Mouse (Mus musculus): Measurements from ENCODE around the gene Olfr820. TPM values are rescaled to one million over a fixed set of nuclear protein-coding genes. Genes with fewer than 3 reads are reported as not detected.
"Not testable (repeated sequence)": the region's sequence is repeated elsewhere in the genome, so short reads cannot be mapped to it uniquely, and the experiment has no call there.

The Olfr820 gene
- polyA plus RNA-seq, 2 experiments, result not detected

DNA sequence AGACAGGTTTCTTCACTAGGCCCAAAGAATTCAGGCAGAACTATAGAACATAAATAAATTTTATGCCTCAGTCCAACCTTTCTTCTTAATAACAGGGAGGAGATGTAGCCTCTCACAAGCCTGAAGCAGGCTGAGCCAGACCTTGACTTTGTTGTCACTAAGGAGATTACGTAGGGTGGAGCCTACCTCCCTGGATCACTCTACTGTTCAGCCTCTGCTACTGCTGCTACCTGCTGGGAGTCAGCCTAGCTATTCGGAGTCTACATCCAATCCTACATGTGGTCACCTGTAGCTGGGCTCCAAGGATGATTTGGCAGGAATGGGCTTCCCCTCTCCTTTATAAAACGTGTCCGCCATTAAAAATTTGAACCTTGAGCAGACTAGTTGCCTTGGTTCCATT is 7.1 kb upstream of the Olfr820 start:
- ATAC-seq (ENCODE audit: insufficient read depth); H3K4me1 ChIP-seq (replicated peaks; ENCODE audit: control insufficient read depth in 2 of 2, insufficient read depth in 2 of 2, low read length in 1 of 2): not testable (repeated sequence)
- WGBS (ENCODE audit: insufficient replicate concordance), result 63% methylated on average over 4 of the region's 4 CpGs

DNA sequence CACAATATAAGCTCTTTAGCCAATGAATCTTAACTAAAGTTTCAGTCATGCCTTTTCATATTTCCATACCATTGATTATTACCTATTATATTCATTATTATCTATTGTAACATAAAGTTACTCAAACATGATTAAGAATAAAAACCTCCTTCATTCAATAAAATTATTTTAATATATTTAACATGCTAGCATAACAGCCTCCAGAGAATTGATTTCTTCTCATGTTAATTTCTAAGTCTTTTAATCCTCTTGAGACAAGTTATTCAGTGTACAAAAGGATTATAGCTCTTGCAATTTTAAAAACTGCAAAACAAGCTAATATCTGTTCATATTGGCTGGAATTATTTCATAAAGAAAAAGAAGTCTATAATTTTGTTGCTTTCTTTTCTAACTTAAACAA is 17.6 kb downstream of the Olfr820 start, which contains the start of gene Olfr821:
Gene Olfr821 (plus strand): TSS at position 301 of the 400 bp plus-strand sequence.
- no peak within 1 kb of the TSS for H3K27ac ChIP-seq
- no peak within 1 kb of the TSS for H3K4me3 ChIP-seq (ENCODE audit: insufficient read depth in 1 of 2, low read depth in 2 of 2, low read length in 2 of 2)
- ATAC-seq (ENCODE audit: insufficient read depth), result no peak
- H3K9me3 ChIP-seq (ENCODE audit: control insufficient read depth, low read length), result no peaks in the 10 kb centered on the region
- DNase-seq (ENCODE audit: low read depth in 3 of 3, low spot score in 3 of 3), result no peak
- no peaks in the 10 kb centered on the region for H3K27me3 ChIP-seq (ENCODE audit: control insufficient read depth, insufficient read depth, low read length)
- H3K4me2 ChIP-seq (ENCODE audit: low read depth), result no peak within 1 kb of the TSS
- no peaks in the 10 kb centered on the region for H3K36me3 ChIP-seq (replicated peaks; ENCODE audit: control insufficient read depth, insufficient read depth, low read depth)
- H3K9ac ChIP-seq (replicated peaks), result no peak within 1 kb of the TSS
- no peak for TF ChIP-seq CTCF (IDR thresholded peaks at IDR 0.05; ENCODE audit: low read depth)
- TF ChIP-seq EP300 (IDR thresholded peaks at IDR 0.05; ENCODE audit: low read depth), result no peak
- no peaks in the 10 kb centered on the region for H3K4me1 ChIP-seq (replicated peaks; ENCODE audit: control insufficient read depth in 2 of 2, insufficient read depth in 2 of 2, low read length in 1 of 2)

More for the DNA sequence above, 7.1 kb upstream of the Olfr820 start:
- not testable (repeated sequence) for H3K27ac ChIP-seq; H3K9ac ChIP-seq (replicated peaks); DNase-seq (ENCODE audit: low read depth in 3 of 3, low spot score in 3 of 3); H3K9me3 ChIP-seq (ENCODE audit: control insufficient read depth, low read length); H3K4me2 ChIP-seq (ENCODE audit: low read depth); H3K4me3 ChIP-seq (ENCODE audit: insufficient read depth in 1 of 2, low read depth in 2 of 2, low read length in 2 of 2); H3K27me3 ChIP-seq (ENCODE audit: control insufficient read depth, insufficient read depth, low read length); H3K36me3 ChIP-seq (replicated peaks; ENCODE audit: control insufficient read depth, insufficient read depth, low read depth)

DNA sequence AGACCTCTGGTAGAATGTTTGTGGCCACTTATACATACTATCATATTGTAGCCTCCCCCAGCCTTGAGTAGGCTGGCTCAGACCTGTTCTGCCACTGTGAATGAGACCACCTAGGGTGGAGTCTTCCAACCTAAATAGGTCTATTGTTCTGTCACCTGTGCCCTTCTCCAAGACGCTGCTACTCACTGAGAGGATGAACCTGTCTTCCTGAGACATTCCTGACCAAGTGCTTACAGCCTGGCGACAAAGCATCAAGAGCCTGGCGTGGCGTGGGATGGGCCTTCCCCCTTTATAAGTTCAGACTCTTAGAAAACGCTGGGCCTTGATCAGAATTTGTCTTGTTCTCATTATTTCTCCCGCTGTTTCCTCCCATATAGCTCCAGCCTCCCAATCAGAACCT is 24.7 kb downstream of the Olfr820 start:
- no peaks in the 10 kb centered on the region for H3K4me1 ChIP-seq (replicated peaks; ENCODE audit: control insufficient read depth in 2 of 2, insufficient read depth in 2 of 2, low read length in 1 of 2)
- TF ChIP-seq EP300 (IDR thresholded peaks at IDR 0.05; ENCODE audit: low read depth), result no peak
- TF ChIP-seq CTCF (IDR thresholded peaks at IDR 0.05; ENCODE audit: low read depth), result no peak
- H3K4me2 ChIP-seq (ENCODE audit: low read depth), result no peak overlapping the region
- no peak for ATAC-seq (ENCODE audit: insufficient read depth)
- no peak for DNase-seq (ENCODE audit: low read depth in 3 of 3, low spot score in 3 of 3)
- H3K27ac ChIP-seq, result no peak overlapping the region
- H3K9ac ChIP-seq (replicated peaks), result no peak overlapping the region
- H3K4me3 ChIP-seq (ENCODE audit: insufficient read depth in 1 of 2, low read depth in 2 of 2, low read length in 2 of 2), result no peak overlapping the region
- no peaks in the 10 kb centered on the region for H3K27me3 ChIP-seq (ENCODE audit: control insufficient read depth, insufficient read depth, low read length)
- H3K36me3 ChIP-seq (replicated peaks; ENCODE audit: control insufficient read depth, insufficient read depth, low read depth), result no peaks in the 10 kb centered on the region
- H3K9me3 ChIP-seq (ENCODE audit: control insufficient read depth, low read length), result no peaks in the 10 kb centered on the region
- 50% methylated on average over 6 of the region's 6 CpGs for WGBS (ENCODE audit: insufficient replicate concordance)

Other genes starting within 250 kb of the Olfr820 start
- not detected in 2 replicates for gene Olfr808, start 247.1 kb upstream of the Olfr820 start, polyA plus RNA-seq (2012; rRNA removed)
- not detected in 2 replicates for gene Olfr808, start 247.1 kb upstream of the Olfr820 start, polyA plus RNA-seq (2014; fragmentation: Nextera tagmentation; extraction: Ambion mirVana)
- gene Olfr809, start 238.0 kb upstream of the Olfr820 start, polyA plus RNA-seq (2012; rRNA removed), result not detected in 2 replicates
- gene Olfr809, start 238.0 kb upstream of the Olfr820 start, polyA plus RNA-seq (2014; fragmentation: Nextera tagmentation; extraction: Ambion mirVana), result not detected in 2 replicates
- gene Olfr810, start 217.7 kb upstream of the Olfr820 start, polyA plus RNA-seq (2012; rRNA removed), result not detected in 2 replicates
- gene Olfr810, start 217.7 kb upstream of the Olfr820 start, polyA plus RNA-seq (2014; fragmentation: Nextera tagmentation; extraction: Ambion mirVana), result not detected in 2 replicates
- not detected in 2 replicates for gene Olfr811, start 208.2 kb upstream of the Olfr820 start, polyA plus RNA-seq (2012; rRNA removed)
- not detected in 2 replicates for gene Olfr811, start 208.2 kb upstream of the Olfr820 start, polyA plus RNA-seq (2014; fragmentation: Nextera tagmentation; extraction: Ambion mirVana)
- gene Olfr812, start 166.5 kb upstream of the Olfr820 start, polyA plus RNA-seq (2012; rRNA removed), result not detected in 2 replicates
- not detected in 2 replicates for gene Olfr812, start 166.5 kb upstream of the Olfr820 start, polyA plus RNA-seq (2014; fragmentation: Nextera tagmentation; extraction: Ambion mirVana)
- gene Olfr813, start 157.3 kb upstream of the Olfr820 start, polyA plus RNA-seq (2012; rRNA removed), result not detected in 2 replicates
- not detected in 2 replicates for gene Olfr813, start 157.3 kb upstream of the Olfr820 start, polyA plus RNA-seq (2014; fragmentation: Nextera tagmentation; extraction: Ambion mirVana)
- gene Olfr814, start 132.8 kb upstream of the Olfr820 start, polyA plus RNA-seq (2012; rRNA removed), result not detected in 2 replicates
- gene Olfr814, start 132.8 kb upstream of the Olfr820 start, polyA plus RNA-seq (2014; fragmentation: Nextera tagmentation; extraction: Ambion mirVana), result not detected in 2 replicates
- not detected in 2 replicates for gene Olfr815, start 106.8 kb upstream of the Olfr820 start, polyA plus RNA-seq (2012; rRNA removed)
- not detected in 2 replicates for gene Olfr815, start 106.8 kb upstream of the Olfr820 start, polyA plus RNA-seq (2014; fragmentation: Nextera tagmentation; extraction: Ambion mirVana)
- not detected in 2 replicates for gene Olfr816, start 97.0 kb upstream of the Olfr820 start, polyA plus RNA-seq (2012; rRNA removed)
- gene Olfr816, start 97.0 kb upstream of the Olfr820 start, polyA plus RNA-seq (2014; fragmentation: Nextera tagmentation; extraction: Ambion mirVana), result not detected in 2 replicates
- gene Olfr818, start 63.5 kb upstream of the Olfr820 start, polyA plus RNA-seq (2012; rRNA removed), result not detected in 2 replicates
- gene Olfr818, start 63.5 kb upstream of the Olfr820 start, polyA plus RNA-seq (2014; fragmentation: Nextera tagmentation; extraction: Ambion mirVana), result not detected in 2 replicates
- not detected in 2 replicates for gene Olfr819, start 45.4 kb upstream of the Olfr820 start, polyA plus RNA-seq (2012; rRNA removed)
- gene Olfr819, start 45.4 kb upstream of the Olfr820 start, polyA plus RNA-seq (2014; fragmentation: Nextera tagmentation; extraction: Ambion mirVana), result not detected in 2 replicates
- not detected in 2 replicates for gene Olfr247, start 36.5 kb upstream of the Olfr820 start, polyA plus RNA-seq (2012; rRNA removed)
- not detected in 2 replicates for gene Olfr247, start 36.5 kb upstream of the Olfr820 start, polyA plus RNA-seq (2014; fragmentation: Nextera tagmentation; extraction: Ambion mirVana)
- not detected in 2 replicates for gene Gm10310, start 27.6 kb upstream of the Olfr820 start, polyA plus RNA-seq (2012; rRNA removed)
- not detected in 2 replicates for gene Gm10310, start 27.6 kb upstream of the Olfr820 start, polyA plus RNA-seq (2014; fragmentation: Nextera tagmentation; extraction: Ambion mirVana)
- gene Olfr821, start 17.7 kb downstream of the Olfr820 start, polyA plus RNA-seq (2012; rRNA removed), result not detected in 2 replicates
- not detected in 2 replicates for gene Olfr821, start 17.7 kb downstream of the Olfr820 start, polyA plus RNA-seq (2014; fragmentation: Nextera tagmentation; extraction: Ambion mirVana)
- not detected in 2 replicates for gene Olfr822, start 58.6 kb downstream of the Olfr820 start, polyA plus RNA-seq (2012; rRNA removed)
- not detected in 2 replicates for gene Olfr822, start 58.6 kb downstream of the Olfr820 start, polyA plus RNA-seq (2014; fragmentation: Nextera tagmentation; extraction: Ambion mirVana)
- not detected in 2 replicates for gene Olfr823, start 102.8 kb downstream of the Olfr820 start, polyA plus RNA-seq (2012; rRNA removed)
- gene Olfr823, start 102.8 kb downstream of the Olfr820 start, polyA plus RNA-seq (2014; fragmentation: Nextera tagmentation; extraction: Ambion mirVana), result not detected in 2 replicates
- not detected in 2 replicates for gene Olfr824, start 117.4 kb downstream of the Olfr820 start, polyA plus RNA-seq (2012; rRNA removed)
- gene Olfr824, start 117.4 kb downstream of the Olfr820 start, polyA plus RNA-seq (2014; fragmentation: Nextera tagmentation; extraction: Ambion mirVana), result not detected in 2 replicates
- not detected in 2 replicates for gene Olfr825, start 154.1 kb downstream of the Olfr820 start, polyA plus RNA-seq (2012; rRNA removed)
- gene Olfr825, start 154.1 kb downstream of the Olfr820 start, polyA plus RNA-seq (2014; fragmentation: Nextera tagmentation; extraction: Ambion mirVana), result not detected in 2 replicates
- gene Olfr826, start 171.6 kb downstream of the Olfr820 start, polyA plus RNA-seq (2012; rRNA removed), result not detected in 2 replicates
- not detected in 2 replicates for gene Olfr826, start 171.6 kb downstream of the Olfr820 start, polyA plus RNA-seq (2014; fragmentation: Nextera tagmentation; extraction: Ambion mirVana)
- gene Olfr827, start 201.8 kb downstream of the Olfr820 start, polyA plus RNA-seq (2012; rRNA removed), result not detected in 2 replicates
- gene Olfr827, start 201.8 kb downstream of the Olfr820 start, polyA plus RNA-seq (2014; fragmentation: Nextera tagmentation; extraction: Ambion mirVana), result not detected in 2 replicates